Mouse (Mus musculus): ENCODE results near the gene Pramef6. TPM values are rescaled to one million over a fixed set of nuclear protein-coding genes. Genes with fewer than 3 reads are reported as not detected.

The Pramef6 gene
- not detected for polyA plus RNA-seq (2017; shearing (Covaris generic))

GRCm38 (mm10) chr4:143900280-143900679 lies at the start of gene Pramef6:
Gene Pramef6 (minus strand): TSS chr4:143900380.

GRCm38 (mm10) chr4:143846197-143846596 lies 54.0 kb downstream of the Pramef6 start, which contains the start of gene Gm13103:
Gene Gm13103 (plus strand): TSS chr4:143846497.

Other genes starting within 250 kb of the Pramef6 start
- not detected for gene Gm13088, start 243.1 kb downstream of the Pramef6 start, polyA plus RNA-seq (2017; shearing (Covaris generic))
- not detected for gene Gm13089, start 197.7 kb downstream of the Pramef6 start, polyA plus RNA-seq (2017; shearing (Covaris generic))
- gene Gm13078, start 180.9 kb downstream of the Pramef6 start, polyA plus RNA-seq (2017; shearing (Covaris generic)): not detected
- not detected for gene Gm13023, start 111.0 kb downstream of the Pramef6 start, polyA plus RNA-seq (2017; shearing (Covaris generic))
- not detected for gene Gm13084, start 84.3 kb downstream of the Pramef6 start, polyA plus RNA-seq (2017; shearing (Covaris generic))
- gene Gm13103, start 53.9 kb downstream of the Pramef6 start, polyA plus RNA-seq (2017; shearing (Covaris generic)): not detected
- not detected for gene Pramef25, start 50.6 kb upstream of the Pramef6 start, polyA plus RNA-seq (2017; shearing (Covaris generic))
- gene Gm13101, start 66.6 kb upstream of the Pramef6 start, polyA plus RNA-seq (2017; shearing (Covaris generic)): not detected
- gene Pramef17, start 94.0 kb upstream of the Pramef6 start, polyA plus RNA-seq (2017; shearing (Covaris generic)): not detected
- gene Pramel4, start 158.7 kb upstream of the Pramef6 start, polyA plus RNA-seq (2017; shearing (Covaris generic)): not detected
- not detected for gene Gm13102, start 206.1 kb upstream of the Pramef6 start, polyA plus RNA-seq (2017; shearing (Covaris generic))